ENCODE assay signal across 9 mouse cellular contexts in genomic region chr11:30222636-30223035, GRCm38 (mm10). TPM values are rescaled to one million over a fixed set of nuclear protein-coding genes. Genes with fewer than 3 reads are reported as not detected.
A peak's percentile ranks its signal among the peaks of the same experiment; 100 is the strongest.
DNase-seq lines count a peak whose midpoint lies in the region; ATAC-seq and TF ChIP-seq lines count a peak whose summit lies in the region.
"Had no signal": no experiment of that assay in that cellular context is flagged by ENCODE, and none has a peak within 500 bp of the region (broad histone marks: within the 10 kb centered on the region; RNA-seq: fewer than 3 reads in every experiment).

No protein-coding gene starts in this region.

- peak; percentile 33 for TF ChIP-seq CTCF in heart, postnatal 0 days (IDR thresholded peaks at IDR 0.05; ENCODE audit: low read depth)

- peaks cover 24% of the 10 kb centered on the region for H3K36me3 ChIP-seq in heart, postnatal 0 days (replicated peaks; ENCODE audit: control insufficient read depth, insufficient read depth, low read length)
- no peaks in the 10 kb centered on the region for H3K36me3 ChIP-seq in heart, embryonic 11.5 days (ENCODE audit: control insufficient read depth, insufficient read depth, low read length)

- 42% methylated on average over 2 of the region's 2 CpGs for WGBS in heart, postnatal 0 days
- 38% methylated on average over 2 of the region's 2 CpGs for WGBS in heart, embryonic 11.5 days (ENCODE audit: insufficient replicate concordance)

- no peaks in the 10 kb centered on the region for H3K27me3 ChIP-seq in heart, postnatal 0 days (ENCODE audit: control insufficient read depth, insufficient read depth, low read length)
- no peaks in the 10 kb centered on the region for H3K27me3 ChIP-seq in heart, embryonic 11.5 days (ENCODE audit: control insufficient read depth, insufficient read depth, low read length)
- H3K27me3 ChIP-seq: embryonic facial prominence, embryonic 13.5 days had no signal

- no peak overlapping the region for H3K4me3 ChIP-seq in heart, postnatal 0 days (ENCODE audit: low read depth, low read length)
- H3K4me3 ChIP-seq in heart, embryonic 11.5 days (ENCODE audit: low read depth, low read length): no peak overlapping the region
- H3K4me3 ChIP-seq: embryonic facial prominence, embryonic 13.5 days had no signal

- ATAC-seq in heart, postnatal 0 days (ENCODE audit: insufficient read depth, low read depth): 0 out of 2 replicates have a peak, but pooled peaks have one; percentile 44
- ATAC-seq in heart, embryonic 11.5 days (replicated peaks; ENCODE audit: insufficient number of reproducible peaks, low FRiP score, low TSS enrichment): no peak

- no peak overlapping the region for H3K4me2 ChIP-seq in heart, postnatal 0 days (ENCODE audit: low read depth, low read length)
- no peak overlapping the region for H3K4me2 ChIP-seq in heart, embryonic 11.5 days
- H3K4me2 ChIP-seq: embryonic facial prominence, embryonic 13.5 days had no signal

- DNase-seq in heart, postnatal 0 days (ENCODE audit: low spot score): no peak
- DNase-seq in CD4-positive helper T cell, adult 2 months (ENCODE audit: low read depth, low spot score): peak; percentile 70
- DNase-seq in WW6 (ENCODE audit: low read depth, low spot score): peak; percentile 52
- DNase-seq in kidney, postnatal 25 days: peak; percentile 29 to 50
- DNase-seq in yolk sac, embryonic 10.5 days (ENCODE audit: low spot score): no peak
- no peak for DNase-seq in layer of hippocampus, adult 11-12 months (ENCODE audit: low spot score)
- no peak for DNase-seq in gastrocnemius, adult 8-10 months (ENCODE audit: low spot score in 2 of 2)

- TF ChIP-seq EP300 in heart, postnatal 0 days (IDR thresholded peaks at IDR 0.05; ENCODE audit: low read depth): no peak

- H3K27ac ChIP-seq in heart, postnatal 0 days (ENCODE audit: low read depth): no peak overlapping the region
- H3K27ac ChIP-seq in heart, embryonic 11.5 days (ENCODE audit: low read depth, low read length): no peak overlapping the region
- H3K27ac ChIP-seq: embryonic facial prominence, embryonic 13.5 days had no signal

- peaks cover 43% of the 10 kb centered on the region for H3K4me1 ChIP-seq in heart, postnatal 0 days (ENCODE audit: control insufficient read depth, insufficient read depth)
- H3K4me1 ChIP-seq in heart, embryonic 11.5 days (ENCODE audit: control insufficient read depth, insufficient read depth, low read length): peaks cover 10% of the 10 kb centered on the region
- H3K4me1 ChIP-seq: embryonic facial prominence, embryonic 13.5 days had no signal

- no peaks in the 10 kb centered on the region for H3K9me3 ChIP-seq in heart, postnatal 0 days (replicated peaks; ENCODE audit: control insufficient read depth, low read length)
- H3K9me3 ChIP-seq in heart, embryonic 11.5 days (replicated peaks; ENCODE audit: control insufficient read depth, low read length): no peaks in the 10 kb centered on the region
- H3K9me3 ChIP-seq: embryonic facial prominence, embryonic 13.5 days had no signal

- H3K9ac ChIP-seq in heart, postnatal 0 days (replicated peaks; ENCODE audit: low read depth, low read length): no peak overlapping the region
- H3K9ac ChIP-seq in heart, embryonic 11.5 days (ENCODE audit: low read depth, low read length): no peak overlapping the region
- H3K9ac ChIP-seq: embryonic facial prominence, embryonic 13.5 days had no signal

RNA-seq across cellular contexts. Expression of gene Sptbn1, which starts 45.3 kb away (rescaled TPM):
- total RNA-seq in heart, postnatal 0 days (2014; rRNA removed; ENCODE audit: low replicate concordance): 262 and 271 TPM in 2 replicates
- 118 and 121 TPM in 2 replicates for polyA plus RNA-seq in heart, postnatal 0 days (2015; fragmentation: Nextera tagmentation; extraction: Ambion mirVana)
- 156 and 175 TPM in 2 replicates for polyA plus RNA-seq in heart, embryonic 11.5 days (2014; fragmentation: Nextera tagmentation; extraction: Ambion mirVana)
- 100 to 1,000 TPM in 2 of 4 experiments, 10 to 100 TPM in 2; 83.7 to 109 (median 98.4) TPM for total RNA-seq in gastrocnemius, adult 8-10 months (2022)

Comparison
In these comparisons a context has a peak if more than half of its experiments do, and no peak if none do; other contexts are left out.
1. DNase-seq: peak in CD4-positive helper T cell, adult 2 months (single experiment), WW6 (single experiment) and kidney, postnatal 25 days (2 of 2); none in heart, postnatal 0 days (single experiment), yolk sac, embryonic 10.5 days (single experiment), layer of hippocampus, adult 11-12 months (single experiment) and gastrocnemius, adult 8-10 months (0 of 2).